Mouse (Mus musculus): ENCODE data around the gene Necap2.

Necap2 gene

GRCm38 (mm10) chr4:141077681-141078509, at the start of gene Necap2:
TSS of gene Necap2 (minus strand) at chr4:141078357.
- peak; percentile 85 to 91 for DNase-seq (ENCODE audit: low read depth in 1 of 2, low spot score in 2 of 2)

- no peak for DNase-seq (ENCODE audit: low read depth in 1 of 2, low spot score in 2 of 2)
Observed at GRCm38 (mm10) chr4:141123065-141123464, 44.9 kb upstream of the Necap2 start.

GRCm38 (mm10) chr4:141122663-141123062, 44.5 kb upstream of the Necap2 start:
- DNase-seq (ENCODE audit: low read depth in 1 of 2, low spot score in 2 of 2) = no peak

- no peak for DNase-seq (ENCODE audit: low read depth in 1 of 2, low spot score in 2 of 2)
Observed at GRCm38 (mm10) chr4:141120700-141121099, 42.5 kb upstream of the Necap2 start.

GRCm38 (mm10) chr4:141118691-141119090, 40.5 kb upstream of the Necap2 start:
- no peak for DNase-seq (ENCODE audit: low read depth in 1 of 2, low spot score in 2 of 2)

- DNase-seq (ENCODE audit: low read depth in 1 of 2, low spot score in 2 of 2) = no peak
Observed at GRCm38 (mm10) chr4:141115398-141115797, 37.2 kb upstream of the Necap2 start.

- DNase-seq (ENCODE audit: low read depth in 1 of 2, low spot score in 2 of 2) = no peak
Observed at GRCm38 (mm10) chr4:141114521-141114981, 36.4 kb upstream of the Necap2 start.

- DNase-seq (ENCODE audit: low read depth in 1 of 2, low spot score in 2 of 2) = no peak
Observed at GRCm38 (mm10) chr4:141113831-141114230, 35.7 kb upstream of the Necap2 start.

GRCm38 (mm10) chr4:141108196-141108732, 30.1 kb upstream of the Necap2 start:
- no peak for DNase-seq (ENCODE audit: low read depth in 1 of 2, low spot score in 2 of 2)

- no peak for DNase-seq (ENCODE audit: low read depth in 1 of 2, low spot score in 2 of 2)
Observed at GRCm38 (mm10) chr4:141106526-141107183, 28.5 kb upstream of the Necap2 start.

- DNase-seq (ENCODE audit: low read depth in 1 of 2, low spot score in 2 of 2) = no peak
Observed at GRCm38 (mm10) chr4:141101855-141102254, 23.7 kb upstream of the Necap2 start.

- DNase-seq (ENCODE audit: low read depth in 1 of 2, low spot score in 2 of 2) = no peak
Observed at GRCm38 (mm10) chr4:141101291-141101690, 23.1 kb upstream of the Necap2 start.

- no peak for DNase-seq (ENCODE audit: low read depth in 1 of 2, low spot score in 2 of 2)
Observed at GRCm38 (mm10) chr4:141099956-141100355, 21.8 kb upstream of the Necap2 start.

- no peak for DNase-seq (ENCODE audit: low read depth in 1 of 2, low spot score in 2 of 2)
Observed at GRCm38 (mm10) chr4:141098935-141099334, 20.8 kb upstream of the Necap2 start.

- DNase-seq (ENCODE audit: low read depth in 1 of 2, low spot score in 2 of 2) = no peak
Observed at GRCm38 (mm10) chr4:141096710-141097109, 18.6 kb upstream of the Necap2 start.

GRCm38 (mm10) chr4:141095016-141095415, 16.9 kb upstream of the Necap2 start:
- no peak for DNase-seq (ENCODE audit: low read depth in 1 of 2, low spot score in 2 of 2)

- DNase-seq (ENCODE audit: low read depth in 1 of 2, low spot score in 2 of 2) = no peak
Observed at GRCm38 (mm10) chr4:141088714-141089113, 10.6 kb upstream of the Necap2 start.

- no peak for DNase-seq (ENCODE audit: low read depth in 1 of 2, low spot score in 2 of 2)
Observed at GRCm38 (mm10) chr4:141088033-141088432, 9.9 kb upstream of the Necap2 start, which contains the start of gene Spata21. TSS of gene Spata21 (plus strand) at chr4:141088333.

- no peak for DNase-seq (ENCODE audit: low read depth in 1 of 2, low spot score in 2 of 2)
Observed at GRCm38 (mm10) chr4:141086862-141087261, 8.7 kb upstream of the Necap2 start.

GRCm38 (mm10) chr4:141078510-141079137, 467 bp upstream of the Necap2 start:
- no peak for DNase-seq (ENCODE audit: low read depth in 1 of 2, low spot score in 2 of 2)

GRCm38 (mm10) chr4:141076761-141077506, 1.2 kb downstream of the Necap2 start:
- DNase-seq (ENCODE audit: low read depth in 1 of 2, low spot score in 2 of 2) = peak; percentile 77 to 80
